Mouse (Mus musculus) midbrain, postnatal 0 days (tissue): Measurements from ENCODE around the gene Orai3. TPM values are rescaled to one million over a fixed set of nuclear protein-coding genes. Genes with fewer than 3 reads are reported as not detected.
A peak's percentile ranks its signal among the peaks of the same experiment; 100 is the strongest.

ENCODE experiments used
- ATAC-seq: fragments of 200-750 bp; cut with Nextera tagmentation; 2 replicates; pipeline ENCODE4 v1.8.0; 2017; ENCODE audit warnings: moderate number of reproducible peaks, mild to moderate bottlenecking, moderate TSS enrichment, moderate library complexity; ENCODE audit not compliant: low FRiP score
- DNase-seq: peaks from one replicate; pipeline ENCODE4 v3.0.0-alpha.2; 2015; ENCODE audit warnings: low spot score
- H3K27ac ChIP-seq: fragments of 300-500 bp; sonication (generic); 2 replicates; pipeline ENCODE4 v1.5.1; 2014; ENCODE audit warnings: low read depth, mild to moderate bottlenecking, low read length, mixed read lengths
- H3K27me3 ChIP-seq: fragments of 300-500 bp; sonication (generic); 2 replicates; pipeline ENCODE4 v1.6.1; 2014; ENCODE audit warnings: low read length, control low read depth, mixed read lengths; ENCODE audit not compliant: insufficient read depth
- H3K36me3 ChIP-seq: fragments of 300-500 bp; sonication (generic); 2 replicates; pipeline ENCODE4 v1.6.1; 2014; ENCODE audit warnings: low read length, control low read depth, mixed read lengths; ENCODE audit not compliant: insufficient read depth
- H3K4me1 ChIP-seq: fragments of 300-500 bp; sonication (generic); 2 replicates; pipeline ENCODE4 v1.6.1; 2014; ENCODE audit warnings: mild to moderate bottlenecking, control low read depth, antibody characterized with exemption, low read length, mixed read lengths; ENCODE audit not compliant: insufficient read depth
- H3K4me2 ChIP-seq: fragments of 300-500 bp; sonication (generic); 2 replicates; pipeline ENCODE4 v1.6.1; 2014; ENCODE audit warnings: low read depth, mild to moderate bottlenecking, low read length, mixed read lengths; ENCODE audit not compliant: poor library complexity, severe bottlenecking
- H3K4me3 ChIP-seq: fragments of 300-500 bp; sonication (generic); 2 replicates; pipeline ENCODE4 v1.5.1; 2014; ENCODE audit warnings: low read depth, mild to moderate bottlenecking, low read length, moderate library complexity
- H3K9ac ChIP-seq: fragments of 300-500 bp; sonication (generic); replicated peaks from 2 replicates; pipeline ENCODE4 v1.6.1; 2014; ENCODE audit warnings: mild to moderate bottlenecking, low read length, moderate library complexity, mixed read lengths; ENCODE audit not compliant: poor library complexity, severe bottlenecking
- H3K9me3 ChIP-seq: fragments of 300-500 bp; sonication (generic); 2 replicates; pipeline ENCODE4 v1.6.1; 2016; ENCODE audit warnings: low read length, control low read depth
- CTCF ChIP-seq: IDR thresholded peaks from 2 replicates; pipeline ENCODE4 v1.5.1; 2016; ENCODE audit warnings: antibody characterized with exemption, mild to moderate bottlenecking
- WGBS: fragments of 180-500 bp; shearing (Covaris S2); extraction: QIAGEN DNeasy Blood & Tissue Kit; methylation state at CpG from one replicate; pipeline ENCODE4 v1.1.7; 2014; 5-methylcytosine and 5-hydroxymethylcytosine counted together
- polyA plus RNA-seq: library from polyadenylated mRNA; unstranded; fragments of >200 nt; fragmentation: Nextera tagmentation; extraction: Ambion mirVana; gene quantifications from 2 replicates; pipeline ENCODE4 v1.2.1, GENCODE M21; 2015
- total RNA-seq: library from RNA; depleted of rRNA; stranded (reverse); fragments of >200 nt; gene quantifications from 2 replicates; pipeline ENCODE4 v1.2.3, GENCODE M21; 2014

Gene Orai3
- total and polyA plus RNA-seq, 2 experiments from 2014 or later, result 10.0 to 17.6 TPM

DNA sequence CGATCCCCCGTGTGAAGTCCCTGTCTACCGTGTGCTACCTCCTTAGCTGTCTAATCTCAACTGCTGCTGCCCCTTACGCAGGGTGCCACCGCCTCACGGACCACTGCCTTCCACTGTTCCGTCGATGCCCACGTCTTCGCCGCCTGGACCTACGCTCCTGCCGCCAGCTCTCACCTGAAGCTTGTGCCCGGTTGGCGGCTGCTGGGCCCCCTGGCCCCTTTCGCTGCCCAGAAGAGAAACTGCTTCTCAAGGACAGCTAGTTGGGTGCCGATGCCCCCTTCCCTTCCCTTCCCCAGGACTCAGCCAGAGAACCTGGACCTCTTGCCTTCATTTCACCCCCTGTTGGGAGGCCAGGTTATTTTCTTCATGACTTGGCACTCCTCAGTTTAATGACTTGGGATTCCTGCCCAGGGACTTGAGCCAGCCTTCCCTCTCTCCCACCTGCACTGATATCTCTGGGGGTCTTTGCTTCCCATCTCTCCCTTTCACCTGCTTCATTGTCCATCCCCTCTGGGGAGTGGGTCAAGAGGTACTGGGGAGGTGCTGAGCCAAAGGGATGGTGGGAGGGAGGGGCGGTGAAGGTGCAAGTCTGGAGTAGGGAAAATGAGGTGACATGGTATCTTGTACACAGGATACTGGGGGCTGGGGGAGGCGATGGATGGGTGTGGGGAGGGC, 1.8 kb upstream of the Orai3 start:
- TF ChIP-seq CTCF, result no peak
- H3K27ac ChIP-seq, result no peak overlapping the region; the same call in 1 of the 2 replicates
- H3K4me2 ChIP-seq, result no peak overlapping the region
- H3K9me3 ChIP-seq, result no peaks in the 10 kb centered on the region
- WGBS, result 95% methylated on average over 19 of the region's 19 CpGs
- no peak overlapping the region for H3K4me3 ChIP-seq
- H3K9ac ChIP-seq, result no peak overlapping the region
- ATAC-seq (no peak), DNase-seq (no peak)
- H3K4me1 ChIP-seq, result no peaks in the 10 kb centered on the region; the same call in 1 of the 2 replicates
- H3K36me3 ChIP-seq, result peaks cover 42% of the 10 kb centered on the region
- no peaks in the 10 kb centered on the region for H3K27me3 ChIP-seq

DNA sequence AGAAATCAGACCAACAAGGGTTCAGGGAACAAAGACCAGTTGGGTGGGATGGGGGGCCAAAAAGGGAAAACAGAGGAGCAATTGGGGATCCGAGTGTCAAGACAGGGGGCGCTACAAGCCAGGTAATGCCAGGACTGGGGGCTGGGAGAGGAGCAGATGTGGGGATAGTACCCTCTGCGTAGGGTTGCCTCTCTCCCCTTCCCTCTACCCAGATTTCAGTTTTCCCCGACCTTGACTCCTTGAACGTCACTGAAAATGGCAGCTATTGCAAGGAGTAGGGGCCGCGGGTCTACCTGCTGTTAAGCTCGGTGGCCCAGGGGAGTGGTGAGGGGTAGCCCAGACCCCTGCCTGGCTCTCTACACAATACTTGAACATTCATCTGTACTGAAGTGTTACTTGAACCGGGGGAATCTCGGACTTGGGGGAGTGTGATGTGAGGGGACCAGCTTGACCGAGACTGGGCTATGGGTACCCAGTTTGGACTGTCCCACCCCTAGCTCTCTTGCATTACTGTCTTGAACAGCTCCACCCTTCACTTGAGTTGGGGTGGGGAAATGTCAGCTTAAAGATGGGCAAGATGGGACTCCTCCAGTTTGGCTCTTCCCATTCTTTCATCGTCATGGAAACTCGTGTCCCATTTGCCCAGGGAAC, 1.1 kb upstream of the Orai3 start:
- H3K4me2 ChIP-seq, result peak overlapping the region; percentile 24; the same call in 1 of the 2 replicates
- H3K9ac ChIP-seq, result no peak overlapping the region
- no peaks in the 10 kb centered on the region; the same call in 1 of the 2 replicates for H3K4me1 ChIP-seq
- peak overlapping the region; percentile 55 for H3K27ac ChIP-seq
- no peak overlapping the region for H3K4me3 ChIP-seq
- WGBS, result 42% methylated on average over 13 of the region's 13 CpGs
- H3K36me3 ChIP-seq, result peaks cover 39% of the 10 kb centered on the region
- ATAC-seq, result 0 out of 2 replicates have a peak, but pooled peaks have one; percentile 1
- no peaks in the 10 kb centered on the region for H3K27me3 ChIP-seq
- TF ChIP-seq CTCF, result peak; percentile 44
- H3K9me3 ChIP-seq, result no peaks in the 10 kb centered on the region
- no peak for DNase-seq

DNA sequence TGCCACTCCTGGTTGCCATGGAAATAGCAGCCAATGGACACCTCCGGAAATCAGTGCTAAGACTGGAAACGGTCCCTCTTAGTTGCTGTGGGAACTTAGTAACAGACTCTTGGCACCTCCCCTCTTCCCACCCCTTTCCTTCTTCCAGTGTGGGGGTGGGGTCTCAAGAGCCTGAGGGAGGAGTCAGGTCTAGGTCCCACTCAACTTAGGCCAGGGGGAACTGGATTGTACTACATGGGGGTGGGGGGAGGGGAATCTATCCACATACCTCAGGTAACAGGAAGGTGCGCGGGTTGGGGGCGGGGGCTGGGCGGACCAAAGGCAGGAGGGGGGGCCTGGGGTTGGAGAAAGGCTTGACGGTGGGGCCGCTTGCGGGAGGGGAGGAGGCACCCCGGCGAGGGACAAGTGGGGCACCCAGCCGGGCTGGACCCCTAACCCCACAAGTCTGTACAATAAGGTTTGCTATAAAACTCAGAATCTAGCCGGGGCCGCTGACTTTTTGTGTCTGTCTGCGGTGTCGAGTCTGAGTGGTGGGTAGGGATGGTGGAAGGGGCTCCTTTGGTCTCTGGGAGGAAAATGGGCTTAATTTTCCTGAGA, 520 bp upstream of the Orai3 start:
- Histone ChIP-seq H3K27me3 (no peaks in the 10 kb centered on the region), H3K9ac (peak overlapping the region; percentile 73; the same call in 1 of the 2 replicates), H3K4me1 (no peaks in the 10 kb centered on the region; the same call in 1 of the 2 replicates), H3K27ac (peak overlapping the region; percentile 76), H3K36me3 (peaks cover 33% of the 10 kb centered on the region), H3K4me3 (peak overlapping the region; percentile 47), H3K4me2 (peak overlapping the region; percentile 83), H3K9me3 (no peaks in the 10 kb centered on the region)
- peak; percentile 91 for ATAC-seq
- under 1% methylated on average over 16 of the region's 16 CpGs for WGBS
- TF ChIP-seq CTCF, result no peak
- DNase-seq, result peak; percentile 98

DNA sequence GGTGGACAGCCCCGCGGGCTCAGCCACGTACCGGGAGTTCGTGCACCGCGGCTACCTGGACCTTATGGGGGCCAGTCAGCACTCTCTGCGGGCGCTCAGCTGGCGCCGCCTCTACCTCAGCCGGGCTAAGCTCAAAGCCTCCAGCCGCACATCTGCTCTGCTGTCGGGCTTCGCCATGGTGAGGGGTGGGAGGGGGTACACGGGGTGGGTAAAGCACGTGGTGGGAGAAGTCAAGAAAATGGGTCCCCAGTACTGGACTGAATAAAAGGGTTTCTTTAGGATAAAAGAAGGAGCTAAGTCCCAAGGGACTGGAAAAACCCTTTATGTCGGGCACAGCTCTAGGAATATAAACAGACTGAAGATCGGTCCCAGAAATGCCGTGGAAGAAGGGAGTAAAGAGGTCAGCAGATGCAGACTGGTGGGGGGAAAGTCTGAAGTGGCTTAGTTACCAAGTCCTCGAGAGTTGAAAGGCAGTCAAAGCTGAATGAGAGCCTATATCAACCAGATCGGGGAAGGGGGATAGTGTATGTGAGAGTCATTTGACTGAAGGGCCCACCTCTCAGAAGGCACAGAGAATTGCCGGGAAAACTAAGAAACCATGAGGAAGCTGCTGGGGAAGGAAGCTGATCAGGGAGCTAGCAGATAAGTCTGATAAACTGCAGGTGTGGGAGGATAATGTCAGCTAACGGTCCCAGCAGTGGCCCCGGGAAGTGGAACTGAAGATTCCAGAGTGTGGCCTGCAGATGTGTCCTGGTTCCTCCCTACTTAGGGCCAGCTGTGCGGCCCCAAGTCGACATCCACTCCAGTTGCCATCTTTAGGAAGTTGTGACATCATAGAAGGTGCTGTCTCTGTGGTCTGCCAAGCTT, 657 bp downstream of the Orai3 start:
- Histone ChIP-seq H3K4me3 (peak overlapping the region; percentile 47), H3K9ac (peak overlapping the region; percentile 73), H3K36me3 (peaks cover 29% of the 10 kb centered on the region), H3K27ac (peak overlapping the region; percentile 76), H3K4me1 (no peaks in the 10 kb centered on the region; the same call in 1 of the 2 replicates), H3K4me2 (peak overlapping the region; percentile 83), H3K27me3 (no peaks in the 10 kb centered on the region), H3K9me3 (no peaks in the 10 kb centered on the region)
- no peak for TF ChIP-seq CTCF
- WGBS, result 6% methylated on average over 27 of the region's 27 CpGs
- ATAC-seq (no peak), DNase-seq (peak; percentile 11)

DNA sequence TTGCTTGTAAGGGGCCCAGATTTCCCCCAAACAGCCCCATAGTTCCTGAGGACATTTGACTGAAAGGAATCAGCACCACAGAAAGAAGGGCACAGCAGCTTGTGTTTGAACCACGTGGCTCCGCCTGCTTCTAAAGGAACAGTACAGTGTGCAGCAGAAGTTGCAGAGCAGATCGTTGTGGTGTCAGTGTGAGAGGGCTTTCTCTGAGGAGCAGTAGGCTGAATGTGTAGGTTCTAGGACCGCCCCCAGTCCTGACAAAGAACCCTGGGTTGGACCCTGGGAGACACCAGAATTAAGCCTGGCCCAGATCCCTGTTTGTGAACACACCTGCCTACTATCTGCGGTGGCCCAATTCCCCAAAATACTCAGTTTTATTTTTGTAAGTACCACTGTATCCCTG, 1.6 kb downstream of the Orai3 start:
- WGBS, result 71% methylated on average over 5 of the region's 5 CpGs
- H3K4me2 ChIP-seq, result no peak overlapping the region

More for the DNA sequence above, 1.6 kb downstream of the Orai3 start:
- no peaks in the 10 kb centered on the region; the same call in 1 of the 2 replicates for H3K4me1 ChIP-seq
- no peaks in the 10 kb centered on the region for H3K9me3 ChIP-seq
- no peak for ATAC-seq
- peaks cover 20% of the 10 kb centered on the region for H3K36me3 ChIP-seq
- no peaks in the 10 kb centered on the region for H3K27me3 ChIP-seq
- H3K9ac ChIP-seq, result no peak overlapping the region
- no peak overlapping the region for H3K27ac ChIP-seq
- H3K4me3 ChIP-seq, result no peak overlapping the region
- no peak for DNase-seq
- no peak for TF ChIP-seq CTCF
